Mouse (Mus musculus): ENCODE measurements around the gene Rbpjl. TPM values are rescaled to one million over a fixed set of nuclear protein-coding genes. Genes with fewer than 3 reads are reported as not detected.

Rbpjl gene
- polyA plus RNA-seq (2014; fragmentation: Nextera tagmentation; extraction: Ambion mirVana), result 0.14 and 6.6 TPM in 2 replicates

DNA sequence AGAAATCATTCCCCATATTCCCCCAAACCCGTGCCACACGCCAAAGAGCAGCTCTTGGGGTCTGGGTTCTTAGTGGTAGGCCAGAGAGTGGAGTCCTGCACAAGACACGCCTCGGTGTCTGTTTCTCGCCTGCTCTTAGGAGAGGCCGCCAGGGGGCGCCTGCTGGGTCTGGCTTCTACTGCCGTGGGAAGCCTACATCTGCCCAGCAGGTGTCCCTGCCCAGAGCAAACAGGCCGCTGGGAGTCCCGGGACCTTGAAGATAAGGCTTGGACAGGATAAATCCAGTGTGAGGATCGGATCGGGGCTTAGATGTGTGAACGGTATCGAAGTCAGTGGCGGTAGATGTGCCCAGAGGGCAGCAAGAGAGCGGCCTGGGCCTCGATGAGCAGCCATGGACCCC, at the start of gene Rbpjl:
Gene Rbpjl (plus strand): TSS at position 236 of the 400 bp plus-strand sequence.
- peak; percentile 24; the same call in 1 of the 2 replicates for ATAC-seq (ENCODE audit: insufficient number of reproducible peaks, insufficient read depth, low FRiP score, low read depth)
- no peak within 1 kb of the TSS; the same call in 1 of the 2 replicates for H3K4me2 ChIP-seq (replicated peaks; ENCODE audit: low read depth, low read length)
- H3K36me3 ChIP-seq (ENCODE audit: control insufficient read depth, insufficient read depth, low read length), result no peaks in the 10 kb centered on the region
- H3K9ac ChIP-seq (replicated peaks; ENCODE audit: low read depth, low read length), result no peak within 1 kb of the TSS
- H3K4me3 ChIP-seq (ENCODE audit: low read depth, low read length), result no peak within 1 kb of the TSS; the same call in 1 of the 2 replicates
- H3K9me3 ChIP-seq (ENCODE audit: control insufficient read depth, low read depth, low read length), result no peaks in the 10 kb centered on the region
- 5% methylated on average over 17 of the region's 17 CpGs for WGBS
- peaks cover 17% of the 10 kb centered on the region; the same call in 1 of the 2 replicates for H3K4me1 ChIP-seq (ENCODE audit: control insufficient read depth, insufficient read depth, low read length)
- H3K27me3 ChIP-seq (ENCODE audit: control insufficient read depth, insufficient read depth, low read length), result peaks cover 33% of the 10 kb centered on the region
- H3K27ac ChIP-seq (ENCODE audit: low read length), result no peak within 1 kb of the TSS

DNA sequence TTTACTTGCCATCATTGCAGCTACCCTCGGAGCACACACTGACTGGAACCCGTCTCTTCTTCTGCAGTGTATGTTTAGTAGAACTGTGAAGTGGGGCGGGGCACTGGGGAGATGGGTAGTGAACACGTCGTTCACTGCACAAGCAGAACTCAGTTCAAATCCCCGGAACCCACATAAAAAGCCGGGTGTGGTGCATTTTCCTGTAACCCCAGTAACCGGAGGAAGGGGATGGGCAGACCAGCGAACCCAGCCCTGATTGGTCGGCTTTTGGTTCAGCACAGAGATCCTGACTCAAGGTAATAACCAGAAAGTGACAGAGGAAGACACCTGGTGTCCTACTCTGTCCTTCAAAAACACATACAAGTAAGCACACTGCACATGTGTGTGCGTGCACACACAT, 49.6 kb upstream of the Rbpjl start:
- 85% methylated on average over 11 of the region's 11 CpGs for WGBS
- Histone ChIP-seq H3K4me3 (ENCODE audit: low read depth, low read length) (no peak overlapping the region), H3K36me3 (ENCODE audit: control insufficient read depth, insufficient read depth, low read length) (no peaks in the 10 kb centered on the region), H3K9ac (replicated peaks; ENCODE audit: low read depth, low read length) (no peak overlapping the region), H3K9me3 (ENCODE audit: control insufficient read depth, low read depth, low read length) (0 out of 2 replicates have a peak, but pooled peaks cover 4% of the 10 kb centered on the region), H3K27ac (ENCODE audit: low read length) (no peak overlapping the region), H3K27me3 (ENCODE audit: control insufficient read depth, insufficient read depth, low read length) (no peaks in the 10 kb centered on the region), H3K4me1 (ENCODE audit: control insufficient read depth, insufficient read depth, low read length) (no peaks in the 10 kb centered on the region), H3K4me2 (replicated peaks; ENCODE audit: low read depth, low read length) (no peak overlapping the region)
- ATAC-seq (ENCODE audit: insufficient number of reproducible peaks, insufficient read depth, low FRiP score, low read depth), result no peak

DNA sequence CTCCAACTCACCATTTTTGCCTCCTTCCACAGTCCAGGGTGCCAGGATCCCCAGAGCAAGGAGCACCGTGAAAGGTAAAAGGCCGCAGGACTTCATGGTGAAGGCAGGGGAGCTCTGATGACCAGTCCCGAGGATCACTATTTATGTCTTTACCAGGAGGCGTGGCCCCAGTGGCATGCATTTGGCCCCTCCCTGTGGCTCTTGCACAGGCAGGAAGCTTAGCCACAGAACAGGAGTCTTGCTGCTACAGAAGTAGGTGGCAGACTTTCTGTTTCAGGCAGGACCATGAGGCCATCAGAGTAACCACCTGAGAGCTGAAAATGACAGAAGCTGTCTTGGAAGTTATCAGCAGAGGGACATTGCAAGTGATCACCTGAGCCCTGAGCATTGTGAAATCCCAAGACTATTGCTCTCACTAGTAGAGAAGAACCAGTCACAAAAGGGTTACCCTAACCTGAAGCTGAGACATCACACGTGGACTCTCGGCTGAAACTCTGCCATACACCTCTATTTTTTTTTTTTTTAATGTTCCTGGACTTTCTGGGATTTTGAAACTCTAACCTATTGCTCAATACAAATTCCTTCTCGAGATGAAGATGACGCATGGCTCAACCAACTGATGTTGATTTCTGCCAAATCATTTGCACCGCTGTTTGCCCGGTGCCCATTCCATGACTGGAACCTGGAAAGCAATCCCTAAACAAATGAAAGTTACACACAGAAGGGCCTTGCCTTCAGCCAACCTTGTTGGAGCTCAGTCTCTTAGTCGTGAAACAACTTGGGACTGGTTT, 46.6 kb upstream of the Rbpjl start:
- Histone ChIP-seq H3K9ac (replicated peaks; ENCODE audit: low read depth, low read length) (no peak overlapping the region), H3K27ac (ENCODE audit: low read length) (no peak overlapping the region), H3K4me1 (ENCODE audit: control insufficient read depth, insufficient read depth, low read length) (no peaks in the 10 kb centered on the region), H3K9me3 (ENCODE audit: control insufficient read depth, low read depth, low read length) (no peaks in the 10 kb centered on the region), H3K27me3 (ENCODE audit: control insufficient read depth, insufficient read depth, low read length) (no peaks in the 10 kb centered on the region), H3K4me3 (ENCODE audit: low read depth, low read length) (no peak overlapping the region), H3K4me2 (replicated peaks; ENCODE audit: low read depth, low read length) (no peak overlapping the region), H3K36me3 (ENCODE audit: control insufficient read depth, insufficient read depth, low read length) (no peaks in the 10 kb centered on the region)
- ATAC-seq (ENCODE audit: insufficient number of reproducible peaks, insufficient read depth, low FRiP score, low read depth), result no peak
- WGBS, result 73% methylated on average over 11 of the region's 11 CpGs

DNA sequence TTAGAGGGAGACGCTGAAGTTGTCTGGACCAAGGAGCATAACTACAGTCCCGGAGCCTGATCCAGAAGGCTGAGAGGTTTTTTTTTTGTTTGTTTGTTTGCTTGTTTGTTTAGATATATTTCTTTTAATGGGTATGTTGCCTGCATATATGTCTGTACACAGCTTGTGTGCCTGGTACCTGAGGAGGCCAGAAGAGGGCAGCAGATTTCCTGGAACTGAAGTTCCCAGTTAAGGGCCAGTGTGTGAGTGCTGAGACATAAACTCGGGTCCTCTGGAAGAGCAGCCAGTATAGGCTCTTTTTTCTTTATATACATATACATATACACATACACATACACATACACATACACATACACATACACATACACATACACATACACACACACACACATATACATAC, 44.6 kb upstream of the Rbpjl start:
- Histone ChIP-seq H3K4me2 (replicated peaks; ENCODE audit: low read depth, low read length) (no peak overlapping the region), H3K9me3 (ENCODE audit: control insufficient read depth, low read depth, low read length) (no peaks in the 10 kb centered on the region), H3K4me1 (ENCODE audit: control insufficient read depth, insufficient read depth, low read length) (no peaks in the 10 kb centered on the region), H3K4me3 (ENCODE audit: low read depth, low read length) (no peak overlapping the region), H3K9ac (replicated peaks; ENCODE audit: low read depth, low read length) (no peak overlapping the region), H3K36me3 (ENCODE audit: control insufficient read depth, insufficient read depth, low read length) (no peaks in the 10 kb centered on the region), H3K27me3 (ENCODE audit: control insufficient read depth, insufficient read depth, low read length) (no peaks in the 10 kb centered on the region), H3K27ac (ENCODE audit: low read length) (no peak overlapping the region)
- WGBS, result 84% methylated on average over 3 of the region's 3 CpGs
- no peak for ATAC-seq (ENCODE audit: insufficient number of reproducible peaks, insufficient read depth, low FRiP score, low read depth)

DNA sequence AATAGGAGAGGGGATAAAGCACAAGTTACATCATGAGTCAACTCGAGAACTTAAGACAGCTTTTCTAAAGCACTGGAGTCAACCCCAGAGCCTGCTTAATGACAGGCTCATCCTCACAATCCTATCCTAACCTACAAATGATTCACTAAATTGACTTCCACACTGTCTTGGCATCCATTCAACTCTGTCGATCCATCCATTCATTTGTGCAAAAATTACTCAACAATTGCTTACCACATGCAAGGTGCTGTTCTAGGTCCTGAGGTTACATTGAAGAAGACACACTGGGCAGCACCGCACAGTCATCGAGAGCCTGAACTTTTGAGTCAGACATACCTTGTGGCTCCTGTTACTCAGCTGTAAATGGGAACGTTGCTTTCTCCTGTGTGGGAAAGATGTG, 43.9 kb upstream of the Rbpjl start:
- 84% methylated on average over 5 of the region's 5 CpGs for WGBS
- H3K27me3 ChIP-seq (ENCODE audit: control insufficient read depth, insufficient read depth, low read length), result no peaks in the 10 kb centered on the region
- H3K9ac ChIP-seq (replicated peaks; ENCODE audit: low read depth, low read length), result no peak overlapping the region
- H3K4me1 ChIP-seq (ENCODE audit: control insufficient read depth, insufficient read depth, low read length), result no peaks in the 10 kb centered on the region
- H3K9me3 ChIP-seq (ENCODE audit: control insufficient read depth, low read depth, low read length), result no peaks in the 10 kb centered on the region
- no peak overlapping the region for H3K27ac ChIP-seq (ENCODE audit: low read length)
- H3K36me3 ChIP-seq (ENCODE audit: control insufficient read depth, insufficient read depth, low read length), result no peaks in the 10 kb centered on the region
- H3K4me2 ChIP-seq (replicated peaks; ENCODE audit: low read depth, low read length), result no peak overlapping the region
- H3K4me3 ChIP-seq (ENCODE audit: low read depth, low read length), result no peak overlapping the region
- ATAC-seq (ENCODE audit: insufficient number of reproducible peaks, insufficient read depth, low FRiP score, low read depth), result no peak

DNA sequence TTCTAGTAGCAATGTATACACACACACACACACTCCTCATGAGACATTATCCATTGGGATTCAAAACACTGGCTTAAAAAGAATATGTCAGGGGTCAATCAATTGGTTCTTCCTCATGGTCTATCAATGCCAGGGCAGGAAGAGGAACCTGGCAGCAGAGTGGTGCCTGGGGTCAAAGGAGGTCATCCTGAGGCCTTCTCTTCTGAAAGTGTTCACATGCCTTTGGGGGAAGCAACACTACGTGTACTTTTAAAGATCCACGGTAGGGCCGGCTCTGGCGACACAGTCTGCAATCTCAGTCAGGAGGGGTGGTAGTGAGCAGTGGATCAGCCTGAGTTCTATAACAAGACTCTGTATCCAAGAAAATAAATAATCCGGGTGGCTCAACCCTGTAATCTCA, 43.3 kb upstream of the Rbpjl start:
- Histone ChIP-seq H3K36me3 (ENCODE audit: control insufficient read depth, insufficient read depth, low read length) (no peaks in the 10 kb centered on the region), H3K4me2 (replicated peaks; ENCODE audit: low read depth, low read length) (no peak overlapping the region), H3K4me1 (ENCODE audit: control insufficient read depth, insufficient read depth, low read length) (no peaks in the 10 kb centered on the region), H3K27ac (ENCODE audit: low read length) (no peak overlapping the region), H3K4me3 (ENCODE audit: low read depth, low read length) (no peak overlapping the region), H3K9ac (replicated peaks; ENCODE audit: low read depth, low read length) (no peak overlapping the region), H3K9me3 (ENCODE audit: control insufficient read depth, low read depth, low read length) (no peaks in the 10 kb centered on the region), H3K27me3 (ENCODE audit: control insufficient read depth, insufficient read depth, low read length) (no peaks in the 10 kb centered on the region)
- no peak for ATAC-seq (ENCODE audit: insufficient number of reproducible peaks, insufficient read depth, low FRiP score, low read depth)
- WGBS, result 71% methylated on average over 5 of the region's 5 CpGs

DNA sequence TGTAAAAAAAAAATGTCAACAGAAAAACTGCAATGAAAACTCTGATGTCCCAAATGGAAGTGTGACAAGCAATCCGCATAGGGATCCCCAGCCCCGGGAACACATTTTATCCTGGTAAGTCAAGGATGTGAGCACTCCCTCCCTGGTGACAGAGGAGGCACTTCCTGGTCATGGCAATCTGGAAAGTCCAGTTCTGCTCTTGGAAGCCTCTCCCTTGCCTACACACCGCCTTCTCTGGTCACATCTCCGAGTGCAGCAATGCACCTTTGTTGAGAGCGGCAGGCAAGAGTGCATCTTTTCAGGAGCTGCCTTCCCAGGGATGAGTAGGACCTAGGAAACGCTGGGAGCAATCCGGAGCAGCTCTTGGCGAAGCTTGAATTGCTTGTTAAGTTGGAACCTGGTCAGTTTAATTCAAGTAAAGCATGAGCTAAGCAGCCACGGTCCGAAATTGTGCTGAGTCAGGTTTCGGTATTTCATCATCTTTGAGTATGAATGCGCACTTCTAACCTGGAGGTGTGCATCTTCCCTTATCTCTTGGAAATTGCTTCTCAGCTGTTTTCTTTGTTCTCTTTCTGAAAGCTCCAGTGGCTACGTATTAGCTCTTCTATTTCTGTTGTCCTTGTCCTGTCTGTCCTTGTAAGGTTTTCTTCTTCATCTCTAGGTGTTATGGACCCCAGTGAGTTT, 41.8 kb upstream of the Rbpjl start:
- Histone ChIP-seq H3K9me3 (ENCODE audit: control insufficient read depth, low read depth, low read length) (no peaks in the 10 kb centered on the region), H3K4me3 (ENCODE audit: low read depth, low read length) (no peak overlapping the region), H3K4me2 (replicated peaks; ENCODE audit: low read depth, low read length) (no peak overlapping the region), H3K9ac (replicated peaks; ENCODE audit: low read depth, low read length) (no peak overlapping the region), H3K4me1 (ENCODE audit: control insufficient read depth, insufficient read depth, low read length) (no peaks in the 10 kb centered on the region), H3K27me3 (ENCODE audit: control insufficient read depth, insufficient read depth, low read length) (no peaks in the 10 kb centered on the region), H3K27ac (ENCODE audit: low read length) (no peak overlapping the region), H3K36me3 (ENCODE audit: control insufficient read depth, insufficient read depth, low read length) (no peaks in the 10 kb centered on the region)
- 37% methylated on average over 13 of the region's 13 CpGs for WGBS
- no peak for ATAC-seq (ENCODE audit: insufficient number of reproducible peaks, insufficient read depth, low FRiP score, low read depth)

DNA sequence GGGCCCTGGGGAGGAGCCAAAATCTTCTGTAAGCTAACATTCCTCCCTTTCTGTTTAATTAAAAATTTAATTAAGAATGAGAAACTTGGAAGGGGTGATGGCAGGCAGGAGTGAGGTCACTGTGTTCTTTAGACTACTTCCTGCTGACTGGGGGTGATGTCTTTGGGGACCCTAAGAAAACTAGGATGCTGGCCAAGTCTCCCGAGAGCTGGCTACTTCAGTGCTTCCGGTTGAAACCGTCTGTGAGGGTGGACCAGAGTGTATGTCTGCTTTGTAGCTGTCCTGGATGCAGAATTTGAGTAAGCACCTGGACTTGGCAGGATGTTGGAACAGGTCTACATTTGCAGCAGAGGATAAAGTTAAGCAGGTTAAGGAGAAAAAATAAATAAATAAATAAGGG, 36.0 kb upstream of the Rbpjl start:
- WGBS, result 49% methylated on average over 3 of the region's 3 CpGs
- no peak for ATAC-seq (ENCODE audit: insufficient number of reproducible peaks, insufficient read depth, low FRiP score, low read depth)
- no peak overlapping the region for H3K4me3 ChIP-seq (ENCODE audit: low read depth, low read length)
- H3K27me3 ChIP-seq (ENCODE audit: control insufficient read depth, insufficient read depth, low read length), result no peaks in the 10 kb centered on the region
- H3K27ac ChIP-seq (ENCODE audit: low read length), result no peak overlapping the region
- H3K9me3 ChIP-seq (ENCODE audit: control insufficient read depth, low read depth, low read length), result no peaks in the 10 kb centered on the region
- no peaks in the 10 kb centered on the region for H3K4me1 ChIP-seq (ENCODE audit: control insufficient read depth, insufficient read depth, low read length)
- no peak overlapping the region for H3K9ac ChIP-seq (replicated peaks; ENCODE audit: low read depth, low read length)
- no peaks in the 10 kb centered on the region for H3K36me3 ChIP-seq (ENCODE audit: control insufficient read depth, insufficient read depth, low read length)
- no peak overlapping the region for H3K4me2 ChIP-seq (replicated peaks; ENCODE audit: low read depth, low read length)

Data from stomach, embryonic 14.5 days (tissue).